Mouse (Mus musculus) megakaryocyte progenitor cell, adult 5-6 weeks (primary cell): ENCODE results near the gene Slc25a1. TPM values are rescaled to one million over a fixed set of nuclear protein-coding genes. Genes with fewer than 3 reads are reported as not detected.

Experiments
- ATAC-seq: replicated peaks from 2 replicates; pipeline ENCODE4 v1.8.0; 2016; ENCODE audit warnings: mild to moderate bottlenecking, moderate TSS enrichment, inconsistent platforms; ENCODE audit not compliant: poor library complexity
- total RNA-seq, 2 experiments: library from RNA; stranded (forward) in 1 of 2; stranded (reverse) in 1 of 2; fragments of 157-497, 149-512 nt in 1 of 2; fragments of 200-1000 nt in 1 of 2; gene quantifications; 2 replicates each; pipeline versions ENCODE4 v1.2.3 to v1.2.4; 2015 to 2017

Gene Slc25a1
- total RNA-seq, 2 experiments from 2014 or later, result 23.0 to 50.6 TPM

DNA sequence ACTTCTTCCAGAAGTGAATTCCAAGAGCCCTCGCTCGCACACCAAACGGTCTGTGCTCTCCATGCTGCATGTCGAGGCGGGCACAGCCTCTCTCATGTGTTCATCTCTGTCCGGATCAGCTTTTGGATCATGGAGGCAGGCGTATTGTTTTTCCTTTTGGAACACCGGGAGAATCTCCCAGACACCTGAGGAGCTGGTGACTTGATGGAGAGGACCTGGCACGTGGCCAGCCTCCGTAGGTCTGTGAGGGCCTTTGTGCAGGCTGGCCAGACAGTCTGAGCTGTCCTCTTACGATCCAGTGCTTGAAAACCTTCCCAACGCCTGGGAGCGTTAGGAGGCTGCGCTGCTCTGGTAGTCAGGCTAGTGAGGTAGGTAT, 5.9 kb downstream of the Slc25a1 start:
- no peak for ATAC-seq

GRCm38 (mm10) chr16:17921325-17922162, 6.5 kb downstream of the Slc25a1 start:
- ATAC-seq, result peak; percentile 93

DNA sequence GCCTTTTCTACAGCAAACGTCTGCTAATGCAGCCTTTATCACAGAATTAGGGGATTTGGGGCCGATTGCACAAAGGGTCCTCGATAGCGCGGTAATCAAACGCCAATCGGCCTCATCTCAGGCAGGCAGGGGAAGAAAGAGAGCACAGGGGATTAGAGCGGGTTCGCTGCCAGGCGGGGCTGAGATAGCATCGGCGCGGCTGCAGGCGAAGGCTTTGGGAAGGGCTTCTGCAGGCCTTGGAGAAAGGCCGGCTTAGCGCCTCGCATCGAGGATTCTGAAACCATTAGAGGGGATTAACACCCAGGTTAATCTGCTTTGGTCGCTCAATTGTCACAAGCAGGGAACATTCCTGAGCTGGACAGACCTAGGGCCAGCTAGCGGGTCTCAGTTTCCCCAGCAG, 7.4 kb downstream of the Slc25a1 start:
- no peak for ATAC-seq

DNA sequence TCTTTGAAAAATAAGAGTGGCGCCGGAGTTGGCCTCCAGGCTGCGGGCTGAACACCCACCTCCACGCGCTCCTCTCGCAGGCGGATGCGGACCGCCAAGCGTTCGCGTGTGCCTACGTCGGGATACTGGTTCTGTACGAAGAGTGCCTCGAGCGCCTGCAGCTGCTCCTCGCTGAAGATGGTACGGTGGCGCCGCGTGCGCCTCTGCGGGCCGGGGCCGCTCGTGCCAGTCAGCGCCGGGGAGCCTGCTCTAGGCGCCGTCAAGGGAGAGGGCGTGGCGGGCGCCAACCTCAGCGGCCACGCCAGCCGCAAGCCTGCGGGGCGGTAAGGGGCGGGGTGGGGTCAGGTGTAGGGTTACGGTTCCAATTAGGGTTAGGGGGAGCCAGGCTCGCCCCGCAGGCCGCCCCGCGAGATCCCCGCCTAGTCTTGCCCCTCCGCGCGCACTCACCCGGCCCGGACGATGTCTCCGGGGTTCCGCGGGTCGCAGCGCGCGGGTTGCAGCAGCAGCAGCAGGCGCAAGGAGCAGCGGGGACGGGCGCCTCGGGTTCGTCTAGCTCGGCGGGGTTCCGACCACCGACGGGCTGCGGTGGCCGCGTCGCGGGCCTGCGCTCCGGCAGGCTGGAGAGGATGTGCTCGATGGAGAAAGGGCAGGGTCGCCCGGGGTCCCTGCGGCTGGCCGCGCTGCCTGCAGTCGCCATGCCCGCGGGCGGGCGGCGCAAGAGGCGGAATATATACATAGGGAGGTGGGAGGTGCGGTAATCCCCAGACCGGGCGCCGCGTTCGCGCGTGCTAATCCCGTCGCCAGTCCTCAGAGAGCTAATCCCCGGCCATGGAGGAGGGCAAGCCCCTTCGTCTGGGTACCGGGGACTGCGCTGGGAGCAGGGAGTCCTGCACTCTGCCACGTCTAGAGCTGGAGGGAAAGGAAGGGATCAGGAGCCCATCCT, 13.4 kb downstream of the Slc25a1 start, which contains the start of gene Gsc2:
TSS of gene Gsc2 (minus strand) at position 753 of the 943 bp plus-strand sequence.
- ATAC-seq, result peak; percentile 35

DNA sequence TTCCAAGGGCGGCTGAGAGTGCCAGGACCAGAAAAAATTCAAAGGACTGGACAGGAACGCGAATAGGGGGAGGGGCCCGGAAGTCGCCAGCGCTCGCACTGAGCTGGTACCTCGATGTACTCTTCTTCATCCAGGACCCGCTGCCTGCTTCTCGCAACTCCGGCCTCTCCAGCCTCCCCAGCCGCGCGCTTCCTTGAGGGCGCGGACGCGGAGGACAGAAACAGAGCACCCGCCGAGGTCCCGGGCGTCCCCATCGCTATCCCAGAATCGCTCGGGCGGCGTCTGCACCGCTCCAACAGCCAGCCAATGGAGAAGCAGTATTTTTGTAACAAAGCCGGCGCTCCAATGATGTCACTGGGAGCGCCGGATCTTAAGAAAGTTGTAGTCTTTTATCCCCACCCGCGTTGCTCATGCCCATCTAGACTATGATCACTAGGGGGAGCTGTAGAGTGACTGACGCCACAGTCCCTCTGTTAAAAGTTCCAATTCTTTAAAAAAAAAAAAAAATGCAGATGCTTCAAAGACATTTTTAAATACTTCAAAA, 16.9 kb downstream of the Slc25a1 start, which contains the start of gene Ess2:
TSS of gene Ess2 (minus strand) at position 297 of the 544 bp plus-strand sequence.
- ATAC-seq, result peak; percentile 98

DNA sequence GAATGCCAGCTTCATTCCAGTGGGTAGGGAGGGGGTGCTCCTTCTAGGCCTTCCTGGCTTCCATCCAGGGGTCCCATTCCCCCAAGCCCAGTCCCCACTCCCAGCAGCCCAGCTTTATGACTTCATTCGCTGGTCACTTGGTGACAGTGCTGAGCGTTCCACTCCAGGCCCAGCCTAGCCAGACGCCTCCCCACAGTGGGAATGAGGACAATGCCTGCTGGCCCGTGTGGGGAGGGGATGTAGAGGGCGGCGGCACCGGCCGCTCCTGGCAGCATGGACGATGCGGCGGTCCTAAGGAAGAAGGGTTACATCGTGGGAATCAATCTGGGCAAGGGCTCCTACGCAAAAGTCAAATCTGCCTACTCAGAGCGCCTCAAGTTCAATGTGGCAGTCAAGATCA, 29.6 kb downstream of the Slc25a1 start, which contains the start of the genes Dgcr2 and Tssk2:
TSS of gene Dgcr2 (minus strand) at position 101 of the 400 bp plus-strand sequence.
TSS of gene Tssk2 (plus strand) at position 176 of the 400 bp plus-strand sequence.
- ATAC-seq, result no peak

DNA sequence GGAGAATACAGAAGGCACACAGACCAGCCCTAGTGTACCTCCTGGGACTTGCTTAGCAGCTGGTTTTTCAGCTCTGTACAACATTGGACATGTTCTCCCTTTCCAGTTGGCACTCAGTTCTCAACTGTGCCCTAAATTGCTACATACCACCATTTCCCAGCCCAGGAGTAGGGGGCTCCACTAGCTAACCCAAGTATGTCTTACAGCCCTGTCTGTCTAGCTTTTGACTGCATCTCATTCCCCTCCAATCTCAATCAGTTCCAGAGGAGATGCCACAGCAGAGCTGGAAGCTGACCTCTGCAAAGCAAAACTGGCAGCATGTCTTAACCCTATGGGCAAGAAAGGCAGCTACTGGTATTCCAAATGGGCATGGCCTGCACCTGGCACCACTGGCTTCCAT, 31.9 kb downstream of the Slc25a1 start:
- no peak for ATAC-seq

DNA sequence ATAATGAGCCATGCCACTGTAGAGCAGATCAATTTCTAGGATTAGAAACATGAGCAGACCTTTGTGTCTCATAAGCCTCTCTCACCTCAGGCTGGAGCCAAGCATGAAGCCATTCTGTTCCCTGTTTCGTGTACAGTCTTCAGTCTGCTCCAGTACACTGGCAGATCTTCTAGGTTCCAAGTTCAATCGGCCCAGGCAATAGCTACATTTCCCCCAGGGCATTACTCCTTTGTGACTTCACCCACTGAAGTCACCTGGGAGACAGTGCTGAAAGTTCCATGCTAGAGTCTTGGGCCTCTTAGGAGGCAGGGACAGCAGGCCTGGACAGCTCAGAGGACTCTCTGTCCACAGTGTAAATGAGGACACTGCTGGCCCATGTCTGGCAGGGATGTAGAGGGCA, 34.1 kb downstream of the Slc25a1 start, which contains the start of gene Tssk1:
TSS of gene Tssk1 (plus strand) at position 301 of the 400 bp plus-strand sequence.
- ATAC-seq, result no peak

GRCm38 (mm10) chr16:17892606-17893005, 35.4 kb downstream of the Slc25a1 start:
- ATAC-seq, result no peak

- ATAC-seq, result peak; percentile 94
These were observed 36.5 kb downstream of the Slc25a1 start, which contains the start of gene Gm20518 for GRCm38 (mm10) chr16:17891567-17891959. Gene Gm20518, minus strand, starts transcription at chr16:17891671.

- ATAC-seq, result peak; percentile 59
These were observed 37.0 kb downstream of the Slc25a1 start for GRCm38 (mm10) chr16:17890917-17891566.

GRCm38 (mm10) chr16:17890342-17890727, 37.7 kb downstream of the Slc25a1 start:
- ATAC-seq, result no peak

GRCm38 (mm10) chr16:17889689-17890341, 38.2 kb downstream of the Slc25a1 start:
- no peak for ATAC-seq

- ATAC-seq, result no peak
These were observed 43.9 kb downstream of the Slc25a1 start for GRCm38 (mm10) chr16:17884116-17884515.

GRCm38 (mm10) chr16:17882196-17882595, 45.8 kb downstream of the Slc25a1 start:
- ATAC-seq, result no peak

DNA sequence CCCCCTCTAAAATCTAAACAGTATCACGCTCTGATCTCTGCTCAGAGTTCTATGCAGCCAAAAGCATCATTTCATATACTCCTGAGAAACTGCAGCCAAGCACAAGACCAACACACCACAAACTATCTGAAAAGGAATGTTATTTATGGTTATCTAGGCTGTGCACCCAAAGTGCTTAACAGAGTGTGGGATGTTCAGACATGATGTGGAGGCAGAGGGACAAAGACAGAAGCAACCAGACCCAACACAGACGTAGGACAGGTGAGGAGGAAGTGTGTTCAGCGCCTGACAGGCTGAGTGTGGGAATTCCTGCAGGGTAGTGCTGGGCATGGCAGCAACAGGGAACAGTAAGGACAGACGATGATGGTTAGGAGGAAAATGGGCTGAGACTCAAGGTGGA, 48.4 kb downstream of the Slc25a1 start:
- no peak for ATAC-seq

- no peak for ATAC-seq
These were observed 51.9 kb downstream of the Slc25a1 start for GRCm38 (mm10) chr16:17876096-17876495.
